Mouse (Mus musculus) intestine, embryonic 14.5 days (tissue): Measurements from ENCODE around the gene Rnf13. TPM values are rescaled to one million over a fixed set of nuclear protein-coding genes. Genes with fewer than 3 reads are reported as not detected.

Experiments used
- ATAC-seq: fragments of 200-750 bp; cut with Nextera tagmentation; replicated peaks from 2 replicates; pipeline ENCODE4 v1.8.0; 2017; ENCODE audit warnings: low read depth, moderate number of reproducible peaks, moderate TSS enrichment, moderate library complexity; ENCODE audit not compliant: low FRiP score, low TSS enrichment
- DNase-seq: peaks from one replicate; pipeline ENCODE4 v3.0.0-alpha.2; 2018; ENCODE audit warnings: low spot score
- H3K27ac ChIP-seq: fragments of 300-500 bp; sonication (generic); 2 replicates; pipeline ENCODE4 v1.5.1; 2014; ENCODE audit warnings: low read depth, mild to moderate bottlenecking, control low read depth
- H3K27me3 ChIP-seq: fragments of 300-500 bp; sonication (generic); replicated peaks from 2 replicates; pipeline ENCODE4 v1.6.1; 2014; ENCODE audit warnings: low read length, control low read depth; ENCODE audit not compliant: control insufficient read depth, insufficient read depth
- H3K36me3 ChIP-seq: fragments of 300-500 bp; sonication (generic); 2 replicates; pipeline ENCODE4 v1.6.1; 2014; ENCODE audit warnings: low read length, control low read depth; ENCODE audit not compliant: control insufficient read depth, insufficient read depth
- H3K4me1 ChIP-seq: fragments of 300-500 bp; sonication (generic); replicated peaks from 2 replicates; pipeline ENCODE4 v1.6.1; 2014; ENCODE audit warnings: low read length, control low read depth, mixed read lengths; ENCODE audit not compliant: control insufficient read depth, insufficient read depth
- H3K4me2 ChIP-seq: fragments of 300-500 bp; sonication (generic); 2 replicates; pipeline ENCODE4 v1.6.1; 2014; ENCODE audit warnings: low read length
- H3K4me3 ChIP-seq: fragments of 300-500 bp; sonication (generic); 2 replicates; pipeline ENCODE4 v1.5.1; 2014; ENCODE audit warnings: low read depth, low read length, control low read depth, mixed read lengths
- H3K9ac ChIP-seq: fragments of 300-500 bp; sonication (generic); 2 replicates; pipeline ENCODE4 v1.6.1; 2014; ENCODE audit warnings: mild to moderate bottlenecking, low read length
- H3K9me3 ChIP-seq: fragments of 300-500 bp; sonication (generic); 2 replicates; pipeline ENCODE4 v1.6.1; 2016; ENCODE audit warnings: low read length, control low read depth; ENCODE audit not compliant: control insufficient read depth
- WGBS: fragments of 180-500 bp; shearing (Covaris S2); extraction: QIAGEN DNeasy Blood & Tissue Kit; methylation state at CpG from one replicate; pipeline ENCODE4 v1.1.7; 2014; 5-methylcytosine and 5-hydroxymethylcytosine counted together
- polyA plus RNA-seq: library from polyadenylated mRNA; unstranded; fragments of >200 nt; fragmentation: Nextera tagmentation; extraction: Ambion mirVana; gene quantifications from 2 replicates; pipeline ENCODE4 v1.2.1, GENCODE M21; 2014

Gene Rnf13
- polyA plus RNA-seq, 1 experiment from 2014 or later, result 66.6 TPM

- Histone ChIP-seq H3K4me3 (no peak overlapping the region), H3K27me3 (no peaks in the 10 kb centered on the region), H3K9me3 (no peaks in the 10 kb centered on the region)
Observed at GRCm38 (mm10) chr3:57825866-57826265, 90.0 kb downstream of the Rnf13 start.

DNA sequence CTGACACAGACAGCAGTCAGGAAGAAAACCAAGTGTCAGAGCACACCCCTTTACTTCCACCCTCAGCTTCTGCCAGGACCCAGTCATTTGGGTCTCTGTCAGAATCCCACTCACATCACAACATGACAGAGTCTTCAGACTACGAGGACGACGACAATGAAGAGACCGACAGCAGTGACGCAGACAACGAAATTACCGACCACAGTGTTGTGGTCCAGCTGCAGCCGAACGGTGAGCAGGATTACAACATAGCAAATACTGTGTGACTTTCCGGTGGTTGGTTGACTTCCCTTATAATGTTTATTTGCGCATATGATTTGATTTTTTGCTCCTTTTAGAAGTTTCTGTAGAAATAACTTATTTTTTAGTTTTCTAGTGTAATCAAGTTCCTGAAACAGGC is 97.7 kb downstream of the Rnf13 start:
- ATAC-seq, result no peak
- WGBS, result 91% methylated on average over 11 of the region's 11 CpGs
- H3K9ac ChIP-seq, result no peak overlapping the region
- no peak for DNase-seq
- no peak overlapping the region for H3K27ac ChIP-seq
- H3K27me3 ChIP-seq, result no peaks in the 10 kb centered on the region
- H3K4me3 ChIP-seq, result no peak overlapping the region
- no peaks in the 10 kb centered on the region for H3K9me3 ChIP-seq
- no peak overlapping the region for H3K4me2 ChIP-seq
- peaks cover 21% of the 10 kb centered on the region for H3K36me3 ChIP-seq
- no peaks in the 10 kb centered on the region for H3K4me1 ChIP-seq

More at GRCm38 (mm10) chr3:57825866-57826265, 90.0 kb downstream of the Rnf13 start:
- no peak for DNase-seq
- peaks cover 22% of the 10 kb centered on the region for H3K36me3 ChIP-seq
- ATAC-seq, result no peak
- no peaks in the 10 kb centered on the region for H3K4me1 ChIP-seq
- no peak overlapping the region for H3K27ac ChIP-seq
- WGBS, result 95% methylated on average over 3 of the region's 3 CpGs
- H3K9ac ChIP-seq, result no peak overlapping the region
- no peak overlapping the region for H3K4me2 ChIP-seq

GRCm38 (mm10) chr3:57836911-57837310 is 101.0 kb downstream of the Rnf13 start:
- peaks cover 2% of the 10 kb centered on the region; the same call in 1 of the 2 replicates for H3K9me3 ChIP-seq
- no peak overlapping the region for H3K27ac ChIP-seq
- WGBS, result 91% methylated on average over 4 of the region's 4 CpGs
- H3K4me3 ChIP-seq, result no peak overlapping the region
- H3K4me1 ChIP-seq, result no peaks in the 10 kb centered on the region
- H3K9ac ChIP-seq, result no peak overlapping the region
- H3K4me2 ChIP-seq, result no peak overlapping the region
- DNase-seq, result no peak
- peaks cover 28% of the 10 kb centered on the region for H3K36me3 ChIP-seq
- no peak for ATAC-seq
- H3K27me3 ChIP-seq, result no peaks in the 10 kb centered on the region

- ATAC-seq (no peak), DNase-seq (no peak)
- no peak overlapping the region for H3K27ac ChIP-seq
Observed at GRCm38 (mm10) chr3:57843775-57844174, 107.9 kb downstream of the Rnf13 start.

GRCm38 (mm10) chr3:57845786-57846661 is 110.2 kb downstream of the Rnf13 start:
- Histone ChIP-seq H3K27me3 (no peaks in the 10 kb centered on the region), H3K4me1 (peaks cover 10% of the 10 kb centered on the region), H3K9me3 (0 out of 2 replicates have a peak, but pooled peaks cover 2% of the 10 kb centered on the region), H3K27ac (peak overlapping the region; percentile 88; the same call in 1 of the 2 replicates), H3K4me3 (peak overlapping the region; percentile 67), H3K4me2 (peak overlapping the region; percentile 67), H3K9ac (peak overlapping the region; percentile 83), H3K36me3 (peaks cover 32% of the 10 kb centered on the region)
- DNase-seq (peak; percentile 58), ATAC-seq (no peak)
- WGBS, result 19% methylated on average over 11 of the region's 11 CpGs

More at GRCm38 (mm10) chr3:57843775-57844174, 107.9 kb downstream of the Rnf13 start:
- H3K36me3 ChIP-seq, result peaks cover 32% of the 10 kb centered on the region
- no peak overlapping the region for H3K4me2 ChIP-seq
- H3K9me3 ChIP-seq, result peaks cover 2% of the 10 kb centered on the region; the same call in 1 of the 2 replicates
- H3K27me3 ChIP-seq, result no peaks in the 10 kb centered on the region
- peaks cover 10% of the 10 kb centered on the region for H3K4me1 ChIP-seq
- no peak overlapping the region for H3K9ac ChIP-seq
- no peak overlapping the region for H3K4me3 ChIP-seq

- Histone ChIP-seq H3K9me3 (0 out of 2 replicates have a peak, but pooled peaks cover 2% of the 10 kb centered on the region), H3K9ac (peak overlapping the region; percentile 83), H3K27ac (peak overlapping the region; percentile 88), H3K36me3 (peaks cover 27% of the 10 kb centered on the region), H3K4me1 (peaks cover 10% of the 10 kb centered on the region), H3K4me3 (peak overlapping the region; percentile 67), H3K4me2 (peak overlapping the region; percentile 67), H3K27me3 (no peaks in the 10 kb centered on the region)
- ATAC-seq (no peak), DNase-seq (no peak)
- WGBS, result under 1% methylated on average over 9 of the region's 9 CpGs
Observed at GRCm38 (mm10) chr3:57846662-57846911, 110.7 kb downstream of the Rnf13 start.

DNA sequence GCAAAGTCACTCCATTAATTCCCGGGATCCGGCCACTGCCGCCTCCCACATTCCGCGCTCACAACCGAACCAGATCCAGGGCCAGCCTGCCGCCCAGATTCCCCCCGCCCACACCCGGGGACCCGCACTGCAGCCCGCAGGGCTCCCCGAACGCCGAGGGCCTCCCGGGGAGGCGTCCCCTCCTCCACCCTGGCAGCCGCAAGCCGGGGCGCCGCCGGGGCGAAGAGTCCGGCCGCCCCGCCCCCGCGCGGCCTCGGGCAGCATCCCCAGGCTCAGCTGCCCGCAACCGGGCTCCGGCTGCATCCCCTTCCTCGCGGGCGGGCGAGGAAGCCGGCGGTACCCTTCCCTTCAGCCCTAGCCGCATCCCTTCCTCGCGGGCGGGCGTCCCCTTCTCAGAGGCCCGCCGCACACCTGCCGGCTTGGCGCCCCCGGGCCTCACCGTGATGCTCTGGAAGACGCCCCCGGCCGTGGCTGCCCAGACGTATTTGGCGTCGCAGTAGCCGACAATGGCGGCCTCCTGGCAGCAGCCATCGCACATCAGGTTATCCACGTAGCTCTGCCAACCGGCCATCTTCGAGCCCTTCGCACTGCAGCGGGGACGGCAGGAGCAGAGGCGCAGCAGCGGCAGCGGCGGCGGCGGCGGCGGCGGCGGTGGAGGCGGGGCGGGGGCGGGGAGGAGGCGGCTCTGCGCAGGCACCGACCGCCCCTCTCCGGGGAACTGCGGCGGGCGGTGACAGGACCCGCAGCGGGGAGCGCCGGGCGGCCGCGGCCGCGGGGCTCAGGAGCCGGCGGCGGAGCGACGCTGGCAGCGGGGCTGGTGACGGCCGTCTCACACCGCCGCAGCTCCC is 111.3 kb downstream of the Rnf13 start:
- H3K4me2 ChIP-seq, result peak overlapping the region; percentile 67
- H3K27ac ChIP-seq, result peak overlapping the region; percentile 88
- H3K4me1 ChIP-seq, result peaks cover 10% of the 10 kb centered on the region
- 0 out of 2 replicates have a peak, but pooled peaks cover 2% of the 10 kb centered on the region for H3K9me3 ChIP-seq
- peaks cover 23% of the 10 kb centered on the region for H3K36me3 ChIP-seq
- peak; percentile 85 for ATAC-seq
- WGBS, result under 1% methylated on average over 64 of the region's 104 CpGs
- peak overlapping the region; percentile 83 for H3K9ac ChIP-seq
- no peaks in the 10 kb centered on the region for H3K27me3 ChIP-seq
- DNase-seq, result peak; percentile 89
- H3K4me3 ChIP-seq, result peak overlapping the region; percentile 67

DNA sequence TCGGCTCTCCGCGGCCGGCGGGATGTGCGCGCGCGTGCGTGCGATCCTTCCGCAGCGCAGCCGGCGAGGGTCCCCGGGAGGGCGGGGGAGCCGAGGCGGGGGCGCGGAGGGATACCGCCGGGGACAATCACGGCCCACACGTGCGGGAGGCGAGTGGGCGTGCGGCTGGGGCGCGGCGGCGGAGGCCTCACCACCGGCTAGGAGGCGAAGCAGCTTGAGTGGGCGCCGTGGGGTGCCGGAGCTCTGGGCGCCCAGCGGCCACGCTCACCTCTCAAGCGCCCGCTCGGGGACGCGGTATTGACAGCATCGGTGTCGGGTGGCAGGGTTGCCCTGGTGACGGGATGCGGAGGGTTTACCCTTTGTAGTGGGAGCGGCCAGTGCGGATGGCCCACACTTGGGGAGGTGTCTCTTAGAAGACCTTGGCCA is 111.9 kb downstream of the Rnf13 start, which contains the start of gene Pfn2:
Gene Pfn2 (minus strand): TSS at position 320 of the 426 bp plus-strand sequence.
- ATAC-seq, result peak; percentile 85

More for the DNA sequence above, 111.9 kb downstream of the Rnf13 start, which contains the start of gene Pfn2:
- H3K4me1 ChIP-seq, result peaks cover 10% of the 10 kb centered on the region
- peak within 1 kb of the TSS; percentile 83 for H3K9ac ChIP-seq
- H3K36me3 ChIP-seq, result peaks cover 17% of the 10 kb centered on the region
- H3K27me3 ChIP-seq, result no peaks in the 10 kb centered on the region
- H3K9me3 ChIP-seq, result 0 out of 2 replicates have a peak, but pooled peaks cover 2% of the 10 kb centered on the region
- H3K27ac ChIP-seq, result peak within 1 kb of the TSS; percentile 88
- peak within 1 kb of the TSS; percentile 67 for H3K4me3 ChIP-seq
- peak; percentile 91 for DNase-seq
- WGBS, result under 1% methylated on average over 35 of the region's 52 CpGs
- H3K4me2 ChIP-seq, result peak within 1 kb of the TSS; percentile 67
